Mouse (Mus musculus): ENCODE results near the gene T2.
A peak's percentile ranks its signal among the peaks of the same experiment; 100 is the strongest.

The T2 gene

DNA sequence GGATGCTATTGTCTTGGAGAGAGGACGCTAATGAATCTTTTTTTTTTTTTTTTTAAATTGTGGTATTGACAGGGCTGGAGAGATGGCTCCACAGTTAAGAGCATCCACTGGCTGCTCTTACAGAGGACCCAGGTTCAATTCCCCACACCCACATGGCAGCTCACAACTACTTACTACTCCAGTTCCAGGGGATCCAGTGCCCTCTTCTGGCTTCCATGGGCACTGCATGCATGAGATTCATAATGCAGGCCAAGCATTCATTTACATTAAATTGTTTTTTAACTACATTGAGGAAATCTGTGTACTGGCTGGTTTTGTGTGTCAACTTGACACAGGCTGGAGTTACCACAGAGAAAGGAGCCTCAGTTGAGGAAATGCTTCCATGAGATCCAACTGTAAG is 64.9 kb downstream of the T2 start:
- no peak for DNase-seq

DNA sequence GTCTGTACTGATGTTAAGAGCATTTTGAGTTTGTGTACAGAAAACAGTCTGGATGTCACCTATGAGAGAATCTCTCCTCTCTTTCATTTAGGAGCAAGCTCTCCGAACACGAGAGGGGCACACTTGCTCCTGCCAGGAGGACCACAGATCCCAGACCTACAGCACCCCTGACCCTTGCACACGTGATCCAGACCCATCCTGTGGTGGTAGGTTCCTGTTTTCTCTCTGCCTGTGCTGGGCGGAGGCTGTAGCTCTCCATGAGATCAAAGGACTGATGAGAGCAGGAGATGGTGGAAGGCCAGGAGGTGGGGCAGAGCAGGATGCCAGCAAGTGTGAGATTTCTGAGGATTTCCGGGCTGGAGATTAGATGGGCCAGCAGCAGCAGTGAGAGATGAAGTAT is 65.7 kb downstream of the T2 start:
- no peak for DNase-seq

DNA sequence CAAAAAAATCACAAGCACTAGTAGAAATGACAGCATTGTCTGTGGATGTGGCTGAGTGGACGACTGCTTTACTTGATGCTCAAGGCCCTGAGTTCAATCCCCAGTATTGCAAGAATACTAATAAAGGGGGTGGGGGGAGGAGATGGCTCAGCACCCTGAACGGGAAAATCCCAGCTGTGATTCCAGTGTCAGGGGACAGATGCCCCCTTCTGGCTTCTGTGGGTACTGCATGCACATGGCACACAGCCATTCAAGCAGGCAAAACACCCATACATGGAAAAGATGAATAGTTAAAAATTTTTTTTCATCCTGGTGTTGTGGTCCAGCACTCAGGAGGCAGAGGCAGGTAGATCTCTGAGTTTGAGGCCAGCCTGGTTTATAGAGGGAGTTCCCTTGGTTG is 67.5 kb downstream of the T2 start:
- DNase-seq = no peak

DNA sequence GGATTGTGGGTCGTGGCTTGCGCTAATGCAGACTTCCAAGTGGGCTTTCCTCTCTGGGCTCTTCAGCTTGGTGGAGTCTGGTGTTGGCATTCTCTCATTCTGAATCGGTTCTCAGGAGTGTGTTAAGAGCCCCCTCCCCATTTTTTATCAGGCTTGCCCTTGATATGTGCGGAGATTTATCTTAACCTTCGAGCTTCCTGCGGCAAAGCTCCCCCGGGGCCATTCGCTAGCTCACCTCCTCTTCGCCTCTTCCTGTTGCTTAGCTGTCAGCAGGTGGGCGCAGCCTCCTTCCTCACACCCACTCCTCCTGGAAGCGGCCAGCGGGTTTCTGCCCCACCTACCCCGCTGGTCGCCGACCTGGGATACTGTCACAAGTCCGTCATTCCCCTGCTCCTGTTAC is 73.6 kb downstream of the T2 start:
- no peak for DNase-seq

DNA sequence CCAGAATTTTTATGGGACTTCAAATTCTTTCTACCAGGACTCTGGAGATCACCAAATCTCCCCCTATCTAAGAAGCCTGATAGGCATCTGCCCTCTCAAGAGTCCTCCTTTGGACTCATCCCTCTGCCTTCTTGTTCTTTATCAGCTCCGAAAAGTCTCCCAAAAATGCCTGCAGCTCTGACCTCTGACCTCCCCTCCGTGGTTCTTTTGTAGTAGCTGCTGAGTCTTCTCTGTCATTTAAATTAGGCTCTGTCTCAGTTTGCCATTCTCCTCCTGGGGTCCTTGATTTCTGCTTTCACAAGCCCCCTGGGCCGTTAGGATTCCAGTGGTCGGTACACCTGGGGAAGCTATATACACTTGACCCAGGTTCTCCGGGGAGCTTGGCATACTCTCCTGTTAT is 74.1 kb downstream of the T2 start:
- DNase-seq = no peak

DNA sequence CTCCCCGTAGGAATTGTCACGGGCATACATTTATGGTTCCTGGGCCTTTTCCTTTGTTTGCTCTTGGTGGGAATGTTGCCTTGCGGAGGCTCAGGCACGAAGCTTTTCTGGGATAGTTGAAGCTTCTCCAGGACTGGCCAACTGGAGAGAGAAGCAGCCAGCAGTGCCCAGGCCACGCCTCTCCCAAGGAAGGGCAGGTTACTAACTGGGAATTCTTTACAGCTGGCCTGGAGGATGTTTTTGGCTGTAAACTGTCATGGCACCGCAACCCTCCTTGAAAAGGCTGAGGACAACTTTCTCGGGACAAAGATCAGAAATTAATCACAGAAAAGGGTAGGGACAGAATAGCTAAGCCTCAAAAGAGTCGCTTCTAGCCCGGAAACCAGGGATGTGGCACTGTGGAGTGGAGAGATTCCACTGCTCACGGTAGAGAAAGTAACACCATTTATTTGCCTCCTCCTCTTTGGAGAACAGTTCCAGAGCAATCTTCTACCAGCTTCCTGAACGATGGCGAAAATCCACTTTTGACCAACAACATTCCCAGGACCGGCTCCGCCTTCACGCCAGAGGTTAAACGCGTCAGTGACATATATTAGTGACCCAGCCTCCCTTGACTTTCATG is 76.5 kb downstream of the T2 start:
- no peak for DNase-seq

DNA sequence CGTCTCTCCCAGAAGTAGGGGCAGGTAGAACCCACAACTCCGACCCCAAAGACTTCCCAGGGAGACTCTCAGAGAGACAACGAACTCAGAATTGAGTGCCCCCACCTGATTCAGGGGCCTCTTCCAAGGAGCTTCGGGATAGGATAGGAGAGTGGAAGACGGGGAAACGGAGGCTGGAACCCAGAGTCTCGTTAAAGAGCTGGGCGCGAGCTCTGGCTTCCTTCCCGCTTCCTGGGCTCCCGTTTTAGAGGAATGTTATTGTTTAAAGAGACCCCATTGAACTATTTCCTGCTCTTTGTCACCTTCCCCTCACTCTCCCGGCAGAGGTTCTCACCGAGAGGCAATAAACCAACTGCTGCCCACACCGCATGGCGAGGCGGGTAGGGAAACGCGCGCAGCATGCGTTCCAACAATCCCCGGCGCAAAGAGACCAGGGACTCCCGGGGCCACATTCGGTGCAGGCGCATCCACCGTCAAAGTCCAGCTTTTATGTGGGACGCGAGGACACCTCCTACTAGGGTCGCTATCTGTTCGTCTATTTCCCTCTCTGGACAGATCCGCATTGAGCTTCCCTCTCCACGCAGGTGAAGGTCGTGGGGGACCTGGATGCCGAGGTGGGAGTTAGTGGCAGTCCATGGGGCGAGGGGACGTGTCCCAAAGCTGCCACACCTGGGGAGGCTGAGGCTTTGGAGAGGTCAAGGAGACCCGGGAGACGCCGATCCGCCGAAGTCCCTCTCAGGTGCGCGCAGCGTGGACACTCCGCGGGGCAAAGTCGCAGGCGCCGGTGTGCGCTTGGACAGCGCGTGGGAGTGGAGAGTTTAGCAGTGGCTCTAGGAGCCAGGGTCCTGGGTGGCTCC is 77.6 kb downstream of the T2 start:
- no peak for DNase-seq

DNA sequence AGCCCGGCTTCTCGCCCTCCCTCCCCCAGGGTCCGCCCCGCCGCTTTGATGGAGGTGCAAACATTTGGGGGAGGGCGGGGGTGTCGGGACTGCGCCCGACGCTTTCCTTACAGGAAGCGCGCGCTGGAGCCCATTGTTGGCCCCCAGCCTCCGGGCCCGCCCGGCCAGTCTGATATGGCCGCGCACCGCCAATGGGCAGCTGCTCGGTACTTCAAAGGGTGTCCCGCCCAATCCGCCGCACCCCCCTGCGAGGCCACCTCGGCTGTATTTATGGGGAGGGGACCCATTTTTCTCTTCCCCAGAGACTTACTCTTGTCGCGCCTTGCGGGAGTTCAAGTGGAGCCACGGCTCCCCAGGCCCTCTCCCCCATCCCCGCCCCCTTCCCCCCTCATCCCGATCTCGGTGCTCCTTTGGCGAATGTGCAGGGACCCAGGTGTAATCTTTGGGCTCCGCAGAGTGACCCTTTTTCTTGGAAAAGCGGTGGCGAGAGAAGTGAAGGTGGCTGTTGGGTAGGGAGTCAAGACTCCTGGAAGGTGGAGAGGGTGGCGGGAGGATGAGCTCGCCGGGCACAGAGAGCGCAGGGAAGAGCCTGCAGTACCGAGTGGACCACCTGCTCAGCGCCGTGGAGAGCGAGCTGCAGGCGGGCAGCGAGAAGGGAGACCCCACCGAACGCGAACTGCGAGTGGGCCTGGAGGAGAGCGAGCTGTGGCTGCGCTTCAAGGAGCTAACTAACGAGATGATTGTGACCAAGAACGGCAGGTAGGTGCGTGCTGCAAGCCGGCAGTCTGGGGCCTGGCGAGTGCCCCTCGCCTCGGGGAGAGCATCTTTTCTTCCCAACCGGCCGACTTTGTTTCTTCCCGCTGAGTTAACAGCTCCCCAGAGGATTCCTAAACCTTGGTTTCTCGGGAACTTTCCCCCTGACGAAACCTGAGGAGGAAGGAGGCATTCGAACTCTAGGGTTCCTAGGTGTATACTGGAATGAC is 78.5 kb downstream of the T2 start, which contains the start of gene T:
Gene T (plus strand): TSS at position 446 of the 983 bp plus-strand sequence.
- DNase-seq = no peak

DNA sequence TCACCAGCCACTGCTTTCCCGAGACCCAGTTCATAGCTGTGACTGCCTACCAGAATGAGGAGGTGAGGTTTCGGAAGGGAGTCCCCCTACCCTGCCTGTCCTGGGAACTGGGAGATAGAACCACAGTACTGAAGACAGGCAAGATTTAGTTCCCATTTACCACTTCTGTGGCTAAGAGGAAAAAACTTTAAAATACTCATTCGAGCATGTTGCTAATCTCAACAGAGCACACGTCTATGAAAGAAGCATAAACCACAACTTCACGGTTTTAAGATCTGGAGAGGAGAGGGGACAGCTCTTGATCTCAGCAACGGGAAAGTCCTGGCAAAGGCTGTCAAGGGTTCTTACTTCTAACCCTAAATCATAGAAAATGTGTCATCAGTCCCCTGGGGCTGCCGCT is 80.4 kb downstream of the T2 start:
- no peak for DNase-seq

DNA sequence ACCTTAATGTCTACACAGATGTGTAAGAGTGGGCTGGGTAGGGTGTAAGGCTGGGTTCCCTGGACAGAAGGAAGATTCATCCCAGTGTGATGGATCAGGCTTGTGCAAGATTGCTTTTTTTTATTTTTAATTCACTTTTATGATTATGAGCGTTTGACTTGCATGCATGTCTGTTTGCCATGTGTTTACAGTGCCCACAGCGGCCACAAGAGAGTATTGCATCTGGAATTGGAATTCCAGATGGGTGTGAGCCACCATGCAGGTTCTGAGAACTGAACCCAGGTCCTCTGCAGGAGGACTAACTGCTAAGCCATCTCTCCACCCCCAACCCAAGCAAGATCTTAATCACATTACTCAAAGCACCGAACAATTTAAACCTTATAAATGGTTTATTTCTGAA is 88.3 kb downstream of the T2 start:
- no peak for DNase-seq

DNA sequence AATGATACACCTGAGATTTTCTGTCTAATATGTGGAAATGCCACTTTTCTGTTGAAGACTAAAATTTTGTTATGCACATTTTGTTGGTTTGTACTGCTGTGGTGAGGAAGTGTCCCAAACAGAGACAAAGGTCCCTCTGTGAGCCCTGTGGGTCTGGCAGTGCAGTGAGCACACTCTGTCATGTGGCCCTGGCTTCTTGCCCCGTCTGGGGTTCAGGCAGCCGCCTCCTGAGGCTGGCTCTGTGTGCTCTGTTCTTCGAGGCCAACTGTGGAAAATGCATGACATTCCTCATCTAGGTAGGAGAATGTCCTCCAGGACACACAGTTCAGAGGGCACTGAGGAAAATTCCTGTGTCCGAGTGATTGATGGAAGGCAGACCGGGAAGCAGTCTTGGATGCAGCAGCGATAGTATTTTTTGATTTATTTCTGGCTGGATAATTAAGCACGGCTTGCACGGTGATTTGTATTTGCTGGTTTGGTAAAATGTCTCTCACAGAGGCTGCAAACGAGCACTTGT is 91.9 kb downstream of the T2 start:
- DNase-seq = no peak

DNA sequence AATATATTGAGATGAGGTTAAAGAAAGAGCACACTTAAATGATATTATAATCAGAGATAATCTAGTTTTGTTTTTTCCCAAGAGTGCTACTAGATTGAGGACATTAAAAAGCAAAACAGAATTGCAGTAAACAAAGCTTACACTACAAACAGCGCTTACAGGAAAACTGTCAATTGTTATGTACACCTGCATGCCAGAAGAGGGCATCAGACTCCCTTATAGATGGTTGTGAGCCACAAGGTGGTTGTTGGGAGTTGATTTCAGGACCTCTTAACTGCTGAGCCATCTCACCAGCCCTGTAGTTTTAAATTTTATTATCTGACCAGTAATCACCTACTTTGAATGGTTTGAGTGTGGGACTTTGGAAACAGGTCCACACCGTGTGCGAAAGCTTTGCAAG is 92.5 kb downstream of the T2 start:
- DNase-seq = no peak

DNA sequence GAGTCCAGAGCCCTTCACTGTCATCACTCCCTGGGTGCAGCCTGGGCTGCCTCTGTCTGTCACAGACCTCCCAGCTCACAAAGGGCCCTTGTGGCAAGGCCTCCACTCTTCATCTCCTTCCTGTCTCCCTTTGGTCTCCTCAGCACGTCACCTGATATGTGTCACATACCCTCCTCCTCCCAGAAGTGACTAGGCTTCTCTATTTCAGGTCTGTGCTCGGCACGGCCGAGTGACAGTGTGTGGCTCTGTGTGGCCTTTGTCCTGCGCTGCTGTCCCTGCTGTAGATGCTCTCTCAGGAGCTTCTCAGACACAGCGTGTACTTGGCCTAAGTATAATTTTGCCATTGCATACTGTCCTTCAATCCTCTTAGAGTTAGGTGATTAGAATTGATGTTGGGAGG is 99.4 kb downstream of the T2 start:
- DNase-seq = no peak

DNA sequence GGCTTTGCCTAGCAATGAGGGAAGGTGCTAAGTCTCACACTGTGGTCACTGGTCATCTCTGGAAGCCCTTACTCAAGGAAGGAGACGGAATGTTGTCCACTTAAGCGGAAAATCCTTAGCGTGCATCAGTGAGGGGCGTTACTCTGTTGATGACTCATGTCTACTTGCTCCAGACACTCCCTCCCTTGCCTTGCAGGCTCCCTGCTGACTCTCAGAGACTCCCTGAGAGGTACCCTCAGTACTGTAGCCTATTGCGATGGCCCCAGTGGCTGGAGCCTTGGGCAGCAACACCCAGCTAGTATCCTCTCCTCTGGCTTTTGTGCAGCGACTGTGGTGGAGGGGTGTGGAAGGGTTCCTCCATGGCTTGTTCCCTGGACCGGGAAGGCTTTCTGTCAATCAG is 99.8 kb downstream of the T2 start:
- DNase-seq = no peak

DNA sequence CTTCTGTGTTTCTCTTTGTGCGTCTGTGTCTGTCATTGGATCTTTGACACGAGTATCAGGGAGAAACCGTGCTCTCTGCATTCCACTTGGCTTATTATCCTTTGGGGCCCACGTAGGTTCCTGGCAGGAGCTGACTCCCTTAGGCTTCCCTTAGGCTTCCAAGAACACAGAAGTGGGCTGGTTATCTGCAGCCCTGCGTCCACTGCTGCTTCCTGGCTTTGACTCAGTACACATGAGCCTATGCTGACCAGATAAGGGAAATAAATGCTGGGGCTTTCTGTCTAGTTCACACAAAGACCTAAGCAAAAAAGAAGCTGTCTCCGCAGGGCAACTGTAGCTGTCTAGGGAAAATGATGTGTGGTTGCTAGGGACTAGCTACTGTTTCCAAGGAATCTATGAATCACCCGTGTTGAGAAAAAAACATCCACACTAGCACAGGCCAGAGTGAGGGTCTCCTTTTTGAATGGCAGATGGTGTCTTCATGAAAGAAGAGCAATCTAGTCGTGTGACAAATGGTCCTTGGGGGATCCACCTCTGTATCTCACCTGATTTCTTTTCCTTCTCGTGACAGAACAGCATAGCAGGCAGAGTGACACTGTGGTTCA is 101.2 kb downstream of the T2 start:
- DNase-seq = no peak

DNA sequence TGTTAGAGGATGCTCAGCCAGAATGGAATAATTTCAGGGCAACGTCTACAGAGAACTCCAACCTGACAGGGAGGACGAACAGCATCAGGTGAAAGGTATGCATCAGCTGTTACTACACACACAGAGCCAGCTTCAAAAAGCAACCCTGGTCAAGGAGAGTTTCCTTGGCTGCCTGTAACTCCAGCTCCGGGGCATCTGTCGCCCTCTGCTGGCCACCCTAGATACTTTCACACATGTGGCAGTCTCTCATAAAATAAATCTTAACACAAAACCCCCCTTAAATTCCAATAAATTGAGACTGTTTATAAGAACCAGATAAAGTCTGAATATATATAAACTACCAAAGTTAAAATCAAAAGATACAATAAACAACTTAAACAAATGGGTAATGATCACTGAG is 105.8 kb downstream of the T2 start:
- peak; percentile 18 for DNase-seq

DNA sequence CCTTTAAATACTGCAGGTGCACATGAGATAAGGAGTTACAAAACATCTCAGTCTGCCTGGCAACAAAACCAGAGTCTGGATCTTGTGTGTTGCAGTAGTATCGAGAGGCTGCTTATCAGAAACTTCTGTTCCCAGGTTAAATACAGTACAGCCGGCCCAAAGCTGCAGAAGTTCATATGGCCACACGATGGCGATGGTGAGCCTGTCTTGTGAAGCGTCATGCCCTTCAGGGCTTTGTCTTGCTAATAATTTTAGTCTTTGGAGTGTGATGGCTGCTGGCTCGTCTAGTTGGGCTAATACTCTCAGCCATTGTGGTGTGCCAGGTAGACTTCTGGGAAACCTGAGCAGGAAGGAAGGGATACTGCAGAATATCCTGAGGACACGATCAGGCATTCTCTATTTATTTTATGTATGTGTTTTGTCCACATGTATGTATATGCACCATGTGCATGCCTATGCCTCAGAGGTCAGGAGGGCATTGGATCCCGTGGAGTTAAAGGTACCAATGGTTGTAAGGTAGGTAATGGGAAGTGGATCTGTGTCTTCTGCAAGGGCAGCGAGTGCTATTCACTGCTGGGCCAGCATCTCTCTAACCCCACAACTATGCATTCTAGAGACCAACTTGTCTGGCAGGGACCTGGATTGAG is 107.8 kb downstream of the T2 start:
- peak; percentile 65 for DNase-seq

DNA sequence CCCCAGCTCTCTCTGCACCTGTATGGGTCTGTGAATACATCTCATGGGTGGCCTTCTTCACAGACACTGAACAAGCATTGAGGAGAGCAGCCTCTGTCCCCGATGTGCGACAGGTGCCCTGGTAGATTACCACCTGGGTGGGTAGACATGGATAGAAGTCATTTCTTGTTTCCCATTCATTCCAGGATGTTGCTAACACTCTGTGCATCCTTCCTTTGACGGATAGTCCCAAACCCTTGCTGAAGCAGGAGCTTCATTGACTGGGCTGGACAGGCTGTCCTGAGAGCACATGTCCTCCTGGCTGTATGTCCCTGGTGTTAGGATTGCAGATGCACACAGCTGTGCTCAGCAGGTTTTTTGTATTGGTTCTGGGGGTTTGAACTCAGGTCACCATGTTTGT is 112.0 kb downstream of the T2 start:
- DNase-seq = no peak

DNA sequence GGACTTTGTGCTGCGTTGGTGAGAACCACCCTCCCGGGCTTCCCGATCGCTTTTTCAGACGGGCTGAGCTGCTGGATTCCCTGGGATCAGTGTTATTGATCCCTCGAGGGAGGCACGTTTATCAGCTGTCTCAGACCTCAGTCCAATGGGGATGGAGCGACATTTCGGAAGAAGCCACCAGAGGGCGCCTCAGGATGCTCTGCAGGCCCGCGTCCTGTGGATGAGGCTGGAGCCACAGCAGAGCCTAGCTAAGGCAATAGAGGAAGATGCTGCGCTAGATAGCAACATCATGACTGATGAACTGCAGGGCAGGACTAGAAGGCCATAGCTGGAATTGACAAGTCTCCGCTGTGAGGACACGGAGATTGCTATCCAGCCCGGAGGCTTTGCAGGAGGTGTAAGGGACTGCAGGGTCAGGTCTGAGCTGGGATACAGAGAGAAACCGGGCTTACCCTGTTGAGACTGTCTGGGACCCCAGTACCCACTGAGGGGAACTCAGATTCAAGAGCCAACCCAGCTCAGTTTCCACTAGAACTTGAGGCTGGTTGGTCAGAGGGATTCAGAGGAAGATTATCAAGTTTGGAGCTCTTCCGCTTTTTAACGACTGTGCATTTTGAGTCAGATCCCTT is 113.0 kb downstream of the T2 start:
- peak; percentile 86 for DNase-seq

Data from cerebellum, adult 9-11 months (tissue).